Comparison of ENCODE assay signal across 13 mouse cellular contexts in genomic region chr7:63796001-63796632, GRCm38 (mm10).
A peak's percentile ranks its signal among the peaks of the same experiment; 100 is the strongest.
DNase-seq lines count a peak whose midpoint lies in the region; ATAC-seq lines count a peak whose summit lies in the region.
"Had no signal": no experiment of that assay in that cellular context is flagged by ENCODE, and none has a peak within 500 bp of the region (broad histone marks: within the 10 kb centered on the region; RNA-seq: fewer than 3 reads in every experiment).

No protein-coding gene starts in this region.

- DNase-seq in neural tube, embryonic 11.5 days (ENCODE audit: low spot score), result peak; percentile 16
- DNase-seq in embryo, embryonic 10 days (ENCODE audit: low spot score), result peak; percentile 57
- DNase-seq in retina, postnatal 7 days (ENCODE audit: low read depth, low spot score), result peak; percentile 4
- DNase-seq in left cerebral cortex, adult 18-20 months (ENCODE audit: low spot score in 2 of 2), result no peak
- no peak for DNase-seq in thymus, postnatal 14 days
- DNase-seq: heart, postnatal 14 days; kidney, postnatal 14 days; lung, postnatal 36 days had no signal

- no peak overlapping the region for H3K27ac ChIP-seq in neural tube, embryonic 11.5 days (ENCODE audit: low read depth, low read length)
- no peak overlapping the region for H3K27ac ChIP-seq in neural tube, embryonic 15.5 days (replicated peaks)
- H3K27ac ChIP-seq in hindbrain, embryonic 13.5 days, result 0 out of 2 replicates have a peak overlapping the region, but pooled peaks have one; percentile 8
- H3K27ac ChIP-seq: limb, embryonic 15.5 days; stomach, postnatal 0 days had no signal

- no peaks in the 10 kb centered on the region for H3K27me3 ChIP-seq in neural tube, embryonic 11.5 days (ENCODE audit: control insufficient read depth, insufficient read depth, low read length)
- no peaks in the 10 kb centered on the region; the same call in 1 of the 2 replicates for H3K27me3 ChIP-seq in neural tube, embryonic 15.5 days (replicated peaks)
- 0 out of 2 replicates have a peak, but pooled peaks cover 3% of the 10 kb centered on the region for H3K27me3 ChIP-seq in hindbrain, embryonic 13.5 days
- H3K27me3 ChIP-seq: limb, embryonic 15.5 days had no signal

- no peak overlapping the region for H3K4me2 ChIP-seq in neural tube, embryonic 11.5 days (ENCODE audit: low read depth)
- no peak overlapping the region for H3K4me2 ChIP-seq in neural tube, embryonic 15.5 days
- H3K4me2 ChIP-seq in hindbrain, embryonic 13.5 days, result no peak overlapping the region
- H3K4me2 ChIP-seq: limb, embryonic 15.5 days had no signal

- no peak overlapping the region for H3K4me3 ChIP-seq in neural tube, embryonic 11.5 days (ENCODE audit: low read depth, low read length)
- no peak overlapping the region for H3K4me3 ChIP-seq in neural tube, embryonic 15.5 days (replicated peaks)
- no peak overlapping the region for H3K4me3 ChIP-seq in hindbrain, embryonic 13.5 days
- H3K4me3 ChIP-seq: limb, embryonic 15.5 days had no signal

- H3K9me3 ChIP-seq in neural tube, embryonic 11.5 days (ENCODE audit: control insufficient read depth, low read length), result no peaks in the 10 kb centered on the region
- no peaks in the 10 kb centered on the region for H3K9me3 ChIP-seq in neural tube, embryonic 15.5 days (replicated peaks)
- 0 out of 2 replicates have a peak, but pooled peaks cover 2% of the 10 kb centered on the region for H3K9me3 ChIP-seq in hindbrain, embryonic 13.5 days
- H3K9me3 ChIP-seq: limb, embryonic 15.5 days had no signal

- ATAC-seq in neural tube, embryonic 11.5 days (ENCODE audit: insufficient read depth, low FRiP score, low TSS enrichment), result no peak
- ATAC-seq in neural tube, embryonic 15.5 days (ENCODE audit: low FRiP score), result no peak
- ATAC-seq in hindbrain, embryonic 13.5 days (ENCODE audit: low FRiP score), result no peak
- no peak for ATAC-seq in megakaryocyte, adult 5-6 weeks (ENCODE audit: poor library complexity, severe bottlenecking)

- no peak overlapping the region for H3K9ac ChIP-seq in neural tube, embryonic 11.5 days (ENCODE audit: low read length)
- no peak overlapping the region for H3K9ac ChIP-seq in neural tube, embryonic 15.5 days (replicated peaks)
- H3K9ac ChIP-seq in hindbrain, embryonic 13.5 days, result no peak overlapping the region
- H3K9ac ChIP-seq: limb, embryonic 15.5 days had no signal

- 10% methylated on average over 8 of the region's 8 CpGs for WGBS in neural tube, embryonic 11.5 days
- 10% methylated on average over 8 of the region's 8 CpGs for WGBS in neural tube, embryonic 15.5 days
- 9% methylated on average over 8 of the region's 8 CpGs for WGBS in hindbrain, embryonic 13.5 days

- 0 out of 2 replicates have a peak, but pooled peaks cover 3% of the 10 kb centered on the region for H3K4me1 ChIP-seq in neural tube, embryonic 11.5 days (ENCODE audit: control insufficient read depth, insufficient read depth, low read length)
- no peaks in the 10 kb centered on the region for H3K4me1 ChIP-seq in neural tube, embryonic 15.5 days
- H3K4me1 ChIP-seq in hindbrain, embryonic 13.5 days (replicated peaks), result peaks cover 6% of the 10 kb centered on the region; the same call in 1 of the 2 replicates
- H3K4me1 ChIP-seq: limb, embryonic 15.5 days had no signal

- H3K36me3 ChIP-seq in neural tube, embryonic 11.5 days (ENCODE audit: control insufficient read depth, insufficient read depth, low read length), result no peaks in the 10 kb centered on the region
- no peaks in the 10 kb centered on the region for H3K36me3 ChIP-seq in neural tube, embryonic 15.5 days
- H3K36me3 ChIP-seq in hindbrain, embryonic 13.5 days, result no peaks in the 10 kb centered on the region
- H3K36me3 ChIP-seq: limb, embryonic 15.5 days had no signal

Comparison
In these comparisons a context has a peak if more than half of its experiments do, and no peak if none do; other contexts are left out.
1. DNase-seq: peak in neural tube, embryonic 11.5 days (single experiment), embryo, embryonic 10 days (single experiment) and retina, postnatal 7 days (single experiment); none in left cerebral cortex, adult 18-20 months (0 of 2) and thymus, postnatal 14 days (single experiment).